Mouse (Mus musculus): ENCODE results near the gene Spcs2.
A peak's percentile ranks its signal among the peaks of the same experiment; 100 is the strongest.

Gene Spcs2

GRCm38 (mm10) chr7:99864241-99865028 lies 1.2 kb upstream of the Spcs2 start:
- no peak for DNase-seq (ENCODE audit: low read depth, low spot score)

GRCm38 (mm10) chr7:99858813-99859585 lies 4.3 kb downstream of the Spcs2 start, which contains the start of gene Xrra1:
Xrra1 (plus strand) TSS chr7:99859116.
- DNase-seq (ENCODE audit: low read depth, low spot score) = peak; percentile 96

- DNase-seq (ENCODE audit: low read depth, low spot score) = no peak
These were observed 5.0 kb downstream of the Spcs2 start for GRCm38 (mm10) chr7:99858175-99858812.

GRCm38 (mm10) chr7:99856266-99856861 lies 6.9 kb downstream of the Spcs2 start:
- no peak for DNase-seq (ENCODE audit: low read depth, low spot score)

- DNase-seq (ENCODE audit: low read depth, low spot score) = no peak
These were observed 9.0 kb downstream of the Spcs2 start for GRCm38 (mm10) chr7:99854311-99854710.

GRCm38 (mm10) chr7:99853350-99853749 lies 9.9 kb downstream of the Spcs2 start:
- DNase-seq (ENCODE audit: low read depth, low spot score) = peak; percentile 16

- no peak for DNase-seq (ENCODE audit: low read depth, low spot score)
These were observed 11.6 kb downstream of the Spcs2 start for GRCm38 (mm10) chr7:99851618-99852017.

- DNase-seq (ENCODE audit: low read depth, low spot score) = no peak
These were observed 12.1 kb downstream of the Spcs2 start for GRCm38 (mm10) chr7:99851121-99851520.

- DNase-seq (ENCODE audit: low read depth, low spot score) = no peak
These were observed 12.7 kb downstream of the Spcs2 start for GRCm38 (mm10) chr7:99850534-99850933.

- DNase-seq (ENCODE audit: low read depth, low spot score) = no peak
These were observed 17.6 kb downstream of the Spcs2 start for GRCm38 (mm10) chr7:99845533-99846236.

GRCm38 (mm10) chr7:99838241-99838640 lies 25.0 kb downstream of the Spcs2 start:
- DNase-seq (ENCODE audit: low read depth, low spot score) = no peak

GRCm38 (mm10) chr7:99837358-99838071 lies 25.7 kb downstream of the Spcs2 start:
- DNase-seq (ENCODE audit: low read depth, low spot score) = no peak

GRCm38 (mm10) chr7:99836781-99837180 lies 26.5 kb downstream of the Spcs2 start:
- DNase-seq (ENCODE audit: low read depth, low spot score) = no peak

GRCm38 (mm10) chr7:99834314-99834853 lies 28.9 kb downstream of the Spcs2 start:
- no peak for DNase-seq (ENCODE audit: low read depth, low spot score)

- DNase-seq (ENCODE audit: low read depth, low spot score) = no peak
These were observed 29.4 kb downstream of the Spcs2 start for GRCm38 (mm10) chr7:99833846-99834222.

GRCm38 (mm10) chr7:99833115-99833845 lies 30.0 kb downstream of the Spcs2 start:
- no peak for DNase-seq (ENCODE audit: low read depth, low spot score)

- peak; percentile 83 for DNase-seq (ENCODE audit: low read depth, low spot score)
These were observed 35.1 kb downstream of the Spcs2 start, which contains the start of gene Neu3 for GRCm38 (mm10) chr7:99828083-99828570. Neu3 (minus strand) TSS chr7:99828417.

GRCm38 (mm10) chr7:99826096-99826495 lies 37.2 kb downstream of the Spcs2 start:
- DNase-seq (ENCODE audit: low read depth, low spot score) = no peak

GRCm38 (mm10) chr7:99825511-99825910 lies 37.8 kb downstream of the Spcs2 start:
- no peak for DNase-seq (ENCODE audit: low read depth, low spot score)
